Mouse (Mus musculus) kidney, embryonic 15.5 days (tissue): ENCODE data around the gene Cpsf4. TPM values are rescaled to one million over a fixed set of nuclear protein-coding genes. Genes with fewer than 3 reads are reported as not detected.
A peak's percentile ranks its signal among the peaks of the same experiment; 100 is the strongest.
"Not testable (repeated sequence)": the region's sequence is repeated elsewhere in the genome, so short reads cannot be mapped to it uniquely, and the experiment has no call there.

Experiments
- ATAC-seq: fragments of 200-750 bp; cut with Nextera tagmentation; replicated peaks from 2 replicates; pipeline ENCODE4 v1.8.0; 2017; ENCODE audit warnings: moderate TSS enrichment; ENCODE audit not compliant: low FRiP score
- H3K27ac ChIP-seq: fragments of 300-500 bp; sonication (generic); 2 replicates; pipeline ENCODE4 v1.5.1; 2015; ENCODE audit warnings: mild to moderate bottlenecking, inconsistent platforms
- H3K27me3 ChIP-seq: fragments of 300-500 bp; sonication (generic); 2 replicates; pipeline ENCODE4 v1.6.1; 2015; ENCODE audit warnings: inconsistent platforms
- H3K36me3 ChIP-seq: fragments of 300-500 bp; sonication (generic); 2 replicates; pipeline ENCODE4 v1.6.1; 2015; ENCODE audit warnings: inconsistent platforms
- H3K4me1 ChIP-seq: fragments of 300-500 bp; sonication (generic); 2 replicates; pipeline ENCODE4 v1.6.1; 2015; ENCODE audit warnings: inconsistent platforms
- H3K4me2 ChIP-seq: fragments of 300-500 bp; sonication (generic); 2 replicates; pipeline ENCODE4 v1.6.1; 2015; ENCODE audit warnings: moderate library complexity, mild to moderate bottlenecking, inconsistent platforms
- H3K4me3 ChIP-seq: fragments of 300-500 bp; sonication (generic); replicated peaks from 2 replicates; pipeline ENCODE4 v1.5.1; 2015; ENCODE audit warnings: mild to moderate bottlenecking, inconsistent platforms
- H3K9ac ChIP-seq: fragments of 300-500 bp; sonication (generic); 2 replicates; pipeline ENCODE4 v1.6.1; 2015; ENCODE audit warnings: mild to moderate bottlenecking, inconsistent platforms
- H3K9me3 ChIP-seq: fragments of 300-500 bp; sonication (generic); replicated peaks from 2 replicates; pipeline ENCODE4 v1.6.1; 2016; ENCODE audit warnings: inconsistent platforms
- WGBS: fragments of 180-500 bp; shearing (Covaris S2); methylation state at CpG from one replicate; pipeline ENCODE4 v1.1.7; 2015; ENCODE audit warnings: mixed read lengths; 5-methylcytosine and 5-hydroxymethylcytosine counted together
- polyA plus RNA-seq: library from polyadenylated mRNA; unstranded; fragments of >200 nt; fragmentation: Nextera tagmentation; extraction: Ambion mirVana; gene quantifications from 2 replicates; pipeline ENCODE4 v1.2.1, GENCODE M21; 2015

The Cpsf4 gene
- polyA plus RNA-seq, result 52.0 and 57.6 TPM in 2 replicates

GRCm38 (mm10) chr5:145166536-145167305 lies at the start of gene Cpsf4, which contains the start of gene Ptcd1:
TSS of gene Cpsf4 (plus strand) at chr5:145167213.
TSS of gene Ptcd1 (minus strand) at chr5:145167108.
- Histone ChIP-seq H3K27ac (peak within 1 kb of the TSS; percentile 90), H3K9ac (peak within 1 kb of the TSS; percentile 94), H3K4me1 (peaks cover 37% of the 10 kb centered on the region), H3K4me2 (peak within 1 kb of the TSS; percentile 85), H3K9me3 (no peaks in the 10 kb centered on the region), H3K36me3 (peaks cover 48% of the 10 kb centered on the region), H3K4me3 (peak within 1 kb of the TSS; percentile 98), H3K27me3 (no peaks in the 10 kb centered on the region)
- WGBS, result under 1% methylated on average over 51 of the region's 51 CpGs
- ATAC-seq, result peak; percentile 96

- no peaks in the 10 kb centered on the region for H3K9me3 ChIP-seq
- no peak overlapping the region for H3K4me2 ChIP-seq
- H3K4me3 ChIP-seq, result no peak overlapping the region
- WGBS, result 44% methylated on average over 6 of the region's 6 CpGs
- no peak overlapping the region for H3K9ac ChIP-seq
- H3K27me3 ChIP-seq, result no peaks in the 10 kb centered on the region
- peaks cover 15% of the 10 kb centered on the region for H3K36me3 ChIP-seq
- H3K27ac ChIP-seq, result 0 out of 2 replicates have a peak overlapping the region, but pooled peaks have one; percentile 29
- no peak for ATAC-seq
- peaks cover 58% of the 10 kb centered on the region for H3K4me1 ChIP-seq
Observed at GRCm38 (mm10) chr5:145118005-145118404, 49.0 kb upstream of the Cpsf4 start.

GRCm38 (mm10) chr5:145118461-145118860 lies 48.6 kb upstream of the Cpsf4 start:
- Histone ChIP-seq H3K4me1 (peaks cover 57% of the 10 kb centered on the region), H3K27ac (no peak overlapping the region), H3K36me3 (peaks cover 20% of the 10 kb centered on the region), H3K4me3 (no peak overlapping the region), H3K4me2 (no peak overlapping the region), H3K9me3 (no peaks in the 10 kb centered on the region), H3K9ac (no peak overlapping the region), H3K27me3 (no peaks in the 10 kb centered on the region)
- no peak for ATAC-seq
- 95% methylated on average over 5 of the region's 5 CpGs for WGBS

- peaks cover 29% of the 10 kb centered on the region for H3K36me3 ChIP-seq
- 89% methylated on average over 2 of the region's 2 CpGs for WGBS
- H3K27me3 ChIP-seq, result no peaks in the 10 kb centered on the region
- no peak overlapping the region for H3K9ac ChIP-seq
- H3K27ac ChIP-seq, result no peak overlapping the region
- H3K4me3 ChIP-seq, result no peak overlapping the region
- no peak overlapping the region for H3K4me2 ChIP-seq
- H3K9me3 ChIP-seq, result no peaks in the 10 kb centered on the region
- no peak for ATAC-seq
- H3K4me1 ChIP-seq, result peaks cover 51% of the 10 kb centered on the region
Observed at GRCm38 (mm10) chr5:145119385-145119784, 47.6 kb upstream of the Cpsf4 start.

GRCm38 (mm10) chr5:145120921-145121320 lies 46.1 kb upstream of the Cpsf4 start:
- Histone ChIP-seq H3K36me3 (peaks cover 45% of the 10 kb centered on the region), H3K27me3 (no peaks in the 10 kb centered on the region), H3K4me2 (no peak overlapping the region), H3K4me1 (peaks cover 38% of the 10 kb centered on the region), H3K4me3 (no peak overlapping the region), H3K27ac (peak overlapping the region; percentile 41; the same call in 1 of the 2 replicates), H3K9me3 (no peaks in the 10 kb centered on the region), H3K9ac (no peak overlapping the region)
- WGBS, result 34% methylated on average over 7 of the region's 7 CpGs
- ATAC-seq, result no peak

GRCm38 (mm10) chr5:145123396-145123795 lies 43.6 kb upstream of the Cpsf4 start:
- Histone ChIP-seq H3K9me3 (no peaks in the 10 kb centered on the region), H3K36me3 (peaks cover 69% of the 10 kb centered on the region)

GRCm38 (mm10) chr5:145126580-145126979 lies 40.4 kb upstream of the Cpsf4 start:
- Histone ChIP-seq H3K9me3 (no peaks in the 10 kb centered on the region), H3K4me2 (no peak overlapping the region)

More at GRCm38 (mm10) chr5:145123396-145123795, 43.6 kb upstream of the Cpsf4 start:
- Histone ChIP-seq H3K27ac (no peak overlapping the region), H3K4me2 (no peak overlapping the region), H3K4me1 (peaks cover 16% of the 10 kb centered on the region), H3K4me3 (no peak overlapping the region), H3K27me3 (no peaks in the 10 kb centered on the region), H3K9ac (no peak overlapping the region)
- ATAC-seq, result no peak
- WGBS, result 92% methylated on average over 19 of the region's 19 CpGs

GRCm38 (mm10) chr5:145129124-145129523 lies 37.9 kb upstream of the Cpsf4 start:
- Histone ChIP-seq H3K9ac (no peak overlapping the region), H3K27me3 (no peaks in the 10 kb centered on the region), H3K36me3 (peaks cover 99% of the 10 kb centered on the region), H3K27ac (0 out of 2 replicates have a peak overlapping the region, but pooled peaks have one; percentile 27), H3K4me2 (no peak overlapping the region), H3K4me1 (no peaks in the 10 kb centered on the region), H3K9me3 (no peaks in the 10 kb centered on the region), H3K4me3 (no peak overlapping the region)
- 90% methylated on average over 4 of the region's 4 CpGs for WGBS
- ATAC-seq, result no peak

More at GRCm38 (mm10) chr5:145126580-145126979, 40.4 kb upstream of the Cpsf4 start:
- Histone ChIP-seq H3K36me3 (peaks cover 97% of the 10 kb centered on the region), H3K9ac (no peak overlapping the region), H3K27ac (no peak overlapping the region), H3K27me3 (no peaks in the 10 kb centered on the region), H3K4me3 (no peak overlapping the region), H3K4me1 (no peaks in the 10 kb centered on the region)
- WGBS, result 95% methylated on average over 9 of the region's 9 CpGs
- ATAC-seq, result no peak

GRCm38 (mm10) chr5:145129773-145130172 lies 37.2 kb upstream of the Cpsf4 start:
- not testable (repeated sequence) for H3K9ac ChIP-seq, H3K27ac ChIP-seq, H3K4me2 ChIP-seq, H3K27me3 ChIP-seq, H3K4me3 ChIP-seq, H3K4me1 ChIP-seq, ATAC-seq, H3K9me3 ChIP-seq
- 86% methylated on average over 4 of the region's 6 CpGs for WGBS
- peaks cover 99% of the 10 kb centered on the region for H3K36me3 ChIP-seq

- Histone ChIP-seq H3K4me2 (no peak overlapping the region), H3K9me3 (no peaks in the 10 kb centered on the region), H3K27me3 (no peaks in the 10 kb centered on the region), H3K4me1 (no peaks in the 10 kb centered on the region), H3K36me3 (peaks cover 99% of the 10 kb centered on the region), H3K4me3 (no peak overlapping the region), H3K27ac (no peak overlapping the region), H3K9ac (no peak overlapping the region)
- no peak for ATAC-seq
- 83% methylated on average over 11 of the region's 11 CpGs for WGBS
Observed at GRCm38 (mm10) chr5:145130191-145130590, 36.8 kb upstream of the Cpsf4 start.

GRCm38 (mm10) chr5:145130995-145131394 lies 36.0 kb upstream of the Cpsf4 start:
- 94% methylated on average over 3 of the region's 3 CpGs for WGBS
- Histone ChIP-seq H3K27me3 (no peaks in the 10 kb centered on the region), H3K4me1 (no peaks in the 10 kb centered on the region), H3K36me3 (peaks cover 98% of the 10 kb centered on the region), H3K9ac (no peak overlapping the region), H3K9me3 (no peaks in the 10 kb centered on the region), H3K27ac (no peak overlapping the region), H3K4me2 (no peak overlapping the region), H3K4me3 (no peak overlapping the region)
- ATAC-seq, result no peak

- peaks cover 88% of the 10 kb centered on the region for H3K36me3 ChIP-seq
Observed at GRCm38 (mm10) chr5:145133275-145133674, 33.7 kb upstream of the Cpsf4 start.

More at GRCm38 (mm10) chr5:145133275-145133674, 33.7 kb upstream of the Cpsf4 start:
- not testable (repeated sequence) for H3K4me1 ChIP-seq, H3K27me3 ChIP-seq, H3K9ac ChIP-seq, H3K27ac ChIP-seq, ATAC-seq, H3K4me2 ChIP-seq, H3K4me3 ChIP-seq, H3K9me3 ChIP-seq
- WGBS, result 90% methylated on average over 6 of the region's 6 CpGs
